Mouse (Mus musculus) liver, adult 2 months (tissue): ENCODE data around the gene Doc2b.

ENCODE experiments used
- CTCF ChIP-seq: fragments of 200-500 bp; IDR thresholded peaks from 2 replicates; pipeline ENCODE4 v1.5.1; 2011; ENCODE audit warnings: low read depth, low read length, control low read depth
- POLR2A ChIP-seq: fragments of 200-500 bp; IDR thresholded peaks from 2 replicates; pipeline ENCODE4 v1.6.1; 2011; ENCODE audit warnings: low read length, control low read depth; ENCODE audit not compliant: insufficient read depth; ENCODE audit errors: extremely low read depth

GRCm38 (mm10) chr11:75762708-75763107 is 33.1 kb downstream of the Doc2b start:
- no peak for TF ChIP-seq POLR2A
- TF ChIP-seq CTCF = no peak
